Mouse (Mus musculus) ES-CJ7 (cell line): ENCODE measurements around the gene Adamts1.
A peak's percentile ranks its signal among the peaks of the same experiment; 100 is the strongest.

Source experiments
- DNase-seq: peaks from one replicate; pipeline ENCODE4 v3.0.0; 2011; ENCODE audit warnings: low read depth, low spot score

Gene Adamts1

DNA sequence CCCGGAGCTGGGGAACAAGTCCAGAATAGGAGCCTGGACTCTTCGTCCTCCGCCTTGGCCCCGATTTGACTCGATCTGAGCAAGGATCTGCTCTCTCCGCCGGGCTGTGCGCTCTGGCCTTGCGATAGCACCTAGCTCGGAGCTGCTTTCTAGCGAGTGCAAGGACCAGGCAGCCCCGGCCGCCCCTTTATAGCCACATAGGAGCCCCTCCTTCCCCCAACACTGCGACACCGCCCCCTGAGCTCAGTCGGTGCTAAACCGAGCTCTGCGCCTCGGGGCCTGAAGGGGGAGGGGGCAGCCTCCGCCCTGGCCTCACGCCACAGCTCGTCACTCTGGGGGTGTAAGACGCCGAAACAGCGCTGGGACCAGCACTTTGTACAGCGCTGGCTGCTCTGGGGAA, at the start of gene Adamts1:
TSS of gene Adamts1 (minus strand) at position 160 of the 400 bp plus-strand sequence.
- DNase-seq, result peak; percentile 58

- no peak for DNase-seq
These were observed 24.2 kb upstream of the Adamts1 start for GRCm38 (mm10) chr16:85827066-85827465.

- DNase-seq, result no peak
These were observed 19.5 kb upstream of the Adamts1 start for GRCm38 (mm10) chr16:85822330-85822916.

DNA sequence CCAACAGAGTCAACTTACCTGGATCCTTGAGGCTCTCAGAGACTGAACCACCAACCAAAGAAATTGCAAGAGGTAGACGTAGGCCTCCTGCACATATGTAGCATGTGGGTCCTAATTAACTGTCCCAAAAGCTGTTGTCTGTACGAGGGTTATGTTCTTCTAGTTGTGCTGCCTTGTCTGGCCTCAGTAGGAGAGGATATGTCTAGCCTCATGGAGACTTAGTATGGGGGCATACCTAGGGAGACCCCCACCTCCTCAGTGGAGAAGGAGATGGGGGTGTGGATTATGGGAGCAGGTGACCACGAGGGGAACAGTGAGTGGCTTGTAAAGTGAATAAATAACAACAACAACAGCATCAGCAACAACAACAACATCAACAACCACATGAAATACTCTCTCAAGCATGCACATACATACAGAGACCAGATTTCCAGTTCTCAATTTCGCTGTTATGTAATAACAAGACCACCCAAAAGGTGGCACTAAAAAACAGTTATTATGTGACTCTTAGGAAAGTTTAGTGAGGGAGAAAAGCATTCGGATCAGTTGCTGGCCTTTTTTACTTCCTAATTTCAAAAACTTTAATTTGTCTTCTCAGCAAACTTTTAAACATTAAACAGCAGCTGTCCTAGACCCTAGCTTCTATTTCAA, 17.0 kb upstream of the Adamts1 start:
- DNase-seq, result no peak

GRCm38 (mm10) chr16:85814116-85814515, 11.2 kb upstream of the Adamts1 start:
- no peak for DNase-seq

- peak; percentile 22 for DNase-seq
These were observed 4.7 kb upstream of the Adamts1 start for GRCm38 (mm10) chr16:85807626-85808025.

DNA sequence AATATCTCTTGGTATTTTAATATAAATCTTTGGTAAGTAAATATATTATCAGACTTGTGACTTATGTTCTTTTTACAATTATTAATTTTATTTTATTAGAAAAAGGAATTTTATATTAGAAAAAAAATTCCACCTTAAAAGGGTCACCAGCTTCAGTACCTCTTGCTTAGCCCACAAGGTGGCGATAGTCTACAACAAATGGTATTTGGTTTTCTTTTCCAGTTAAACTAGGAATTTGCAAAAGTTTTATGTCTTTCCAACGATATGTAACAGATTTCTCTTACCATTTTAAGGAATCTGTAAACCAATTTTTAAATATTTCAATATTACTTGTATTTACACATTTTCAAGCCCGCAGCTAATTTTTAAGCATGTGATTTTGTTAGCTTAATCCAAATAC, 4.2 kb upstream of the Adamts1 start:
- peak; percentile 24 for DNase-seq

DNA sequence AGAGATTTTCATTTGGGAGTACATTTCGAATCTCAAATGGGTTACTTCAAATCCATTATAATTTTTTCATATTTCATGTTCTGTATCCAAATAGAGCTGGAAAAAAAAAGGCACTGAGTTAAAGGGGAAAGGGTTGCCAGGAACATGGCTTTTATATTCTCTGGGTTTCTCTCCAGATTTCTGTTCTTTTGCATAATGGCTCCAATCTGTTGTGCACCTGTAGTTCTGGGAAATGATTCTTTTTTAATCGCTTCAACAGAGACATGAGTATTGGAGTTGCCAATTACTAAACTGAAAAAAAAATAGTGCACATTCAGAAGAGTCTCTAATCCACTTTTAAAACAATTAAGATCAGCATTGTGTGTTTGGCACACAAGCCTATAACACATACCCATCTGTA, 2.7 kb upstream of the Adamts1 start:
- DNase-seq, result no peak

- DNase-seq, result peak; percentile 79
These were observed 969 bp upstream of the Adamts1 start for GRCm38 (mm10) chr16:85803613-85804551.

- peak; percentile 13 for DNase-seq
These were observed 722 bp downstream of the Adamts1 start for GRCm38 (mm10) chr16:85801971-85802811.

- DNase-seq, result peak; percentile 56
These were observed 1.7 kb downstream of the Adamts1 start for GRCm38 (mm10) chr16:85801252-85801651.

GRCm38 (mm10) chr16:85800691-85801090, 2.2 kb downstream of the Adamts1 start:
- DNase-seq, result peak; percentile 45

DNA sequence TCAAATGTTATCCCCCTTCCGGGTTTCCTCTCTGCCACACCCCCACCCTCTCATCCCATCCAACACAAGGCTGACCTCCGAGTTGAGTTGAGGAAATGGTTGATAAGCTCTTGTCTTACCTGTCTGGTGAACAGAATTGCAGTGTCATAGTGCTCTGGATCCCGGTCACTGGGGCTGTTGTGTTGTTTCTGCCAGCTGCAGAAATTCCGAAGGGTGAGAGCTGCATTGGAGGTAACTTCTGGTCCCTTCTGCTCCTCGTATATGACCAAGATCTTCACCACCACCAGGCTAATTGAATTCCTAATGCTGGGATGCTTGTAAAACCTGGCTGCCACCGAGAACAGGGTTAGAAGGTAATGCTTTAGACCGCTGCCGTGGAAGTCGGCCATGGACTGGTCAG, 2.9 kb downstream of the Adamts1 start:
- no peak for DNase-seq

DNA sequence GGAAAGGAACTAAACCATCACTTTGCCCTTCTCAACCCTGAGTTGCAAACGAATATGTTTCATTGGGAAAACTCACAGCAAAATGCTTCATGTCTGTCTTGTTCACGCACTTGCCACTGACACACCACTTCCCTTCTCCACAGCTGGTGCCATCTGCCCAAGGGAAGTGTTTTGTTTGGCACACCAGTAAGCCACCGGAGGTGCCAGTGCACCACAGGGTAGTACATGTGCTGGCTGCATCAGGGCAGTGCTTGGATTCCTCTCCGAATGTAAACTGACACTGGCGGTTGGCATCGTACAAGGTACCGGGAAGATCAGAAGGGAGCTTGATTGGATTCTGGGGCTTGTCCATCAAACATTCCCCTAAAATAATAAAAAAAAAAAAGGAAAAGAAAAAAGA, 4.6 kb downstream of the Adamts1 start:
- no peak for DNase-seq

DNA sequence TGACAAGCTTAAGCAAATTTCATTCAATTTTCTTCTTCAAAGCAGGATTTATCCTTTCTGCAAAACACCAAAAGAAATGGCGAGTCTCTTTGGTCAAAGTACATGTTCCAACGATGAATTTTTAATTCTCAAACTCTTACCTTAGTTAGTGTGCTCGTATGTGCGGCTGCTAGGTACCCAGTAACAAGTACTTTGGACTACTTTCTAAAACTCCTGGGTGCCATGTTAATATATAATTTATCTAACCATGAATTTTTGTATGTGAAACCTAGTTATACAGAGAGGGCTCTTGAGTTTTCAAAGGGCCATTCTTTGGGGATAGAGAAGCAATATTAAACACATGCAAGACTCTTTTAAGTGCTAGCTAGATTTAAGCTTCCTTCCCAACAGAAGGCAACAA, 5.8 kb downstream of the Adamts1 start:
- DNase-seq, result no peak

- no peak for DNase-seq
These were observed 7.2 kb downstream of the Adamts1 start for GRCm38 (mm10) chr16:85795731-85796130.

GRCm38 (mm10) chr16:85793166-85793830, 9.6 kb downstream of the Adamts1 start:
- DNase-seq, result no peak

DNA sequence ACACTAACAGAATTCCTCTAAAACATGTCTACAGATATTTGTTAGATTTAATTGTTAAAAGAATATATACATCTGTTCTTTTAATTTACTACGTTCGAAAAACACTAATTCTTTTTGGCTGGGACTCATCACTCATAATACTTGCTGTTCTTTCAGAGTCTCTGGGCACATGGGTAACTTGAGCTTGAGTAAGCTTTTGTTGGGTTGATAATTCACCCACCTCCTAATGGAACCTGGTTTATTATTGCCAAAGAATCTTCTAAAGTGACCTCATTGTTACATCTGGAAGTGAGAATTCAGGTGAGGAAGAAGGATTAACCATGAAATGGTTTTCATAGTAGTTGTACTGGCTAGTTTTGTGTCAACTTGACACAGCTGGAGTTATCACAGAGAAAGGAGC, 21.8 kb downstream of the Adamts1 start:
- DNase-seq, result no peak

GRCm38 (mm10) chr16:85779775-85780174, 23.1 kb downstream of the Adamts1 start:
- peak; percentile 23 for DNase-seq

GRCm38 (mm10) chr16:85772272-85772671, 30.6 kb downstream of the Adamts1 start:
- DNase-seq, result no peak

GRCm38 (mm10) chr16:85767341-85767740, 35.6 kb downstream of the Adamts1 start:
- no peak for DNase-seq
